Mouse (Mus musculus): ENCODE data around the gene Atxn1.

DNA sequence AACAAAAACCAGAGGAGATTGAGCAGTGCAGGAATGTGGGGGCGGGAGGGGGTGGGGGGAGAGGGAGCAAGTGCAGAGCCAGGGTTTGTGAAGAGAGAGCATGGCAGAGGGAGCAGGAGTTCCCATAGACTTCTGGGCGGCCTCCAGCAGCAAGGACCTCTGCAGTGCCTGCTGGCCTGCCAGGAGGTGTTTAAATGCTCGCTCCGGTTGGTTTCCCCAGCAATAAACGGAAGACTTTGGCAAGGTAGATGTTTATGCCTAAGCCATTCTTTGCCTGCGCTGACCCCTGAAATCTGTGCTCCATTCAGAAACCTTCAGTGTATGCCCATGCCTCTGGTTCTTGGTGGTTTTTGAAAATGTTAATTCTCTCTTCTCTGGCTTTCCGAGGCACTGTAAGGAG lies 438.6 kb downstream of the Atxn1 start:
- TF ChIP-seq POLR2A (IDR thresholded peaks at IDR 0.05; ENCODE audit: borderline replicate concordance, low read depth, low read length) (no peak), CTCF (IDR thresholded peaks at IDR 0.05; ENCODE audit: low read depth, low read length) (no peak)
